Mouse (Mus musculus) layer of hippocampus, postnatal 25 days (tissue): Measurements from ENCODE around the gene Olfr881. TPM values are rescaled to one million over a fixed set of nuclear protein-coding genes. Genes with fewer than 3 reads are reported as not detected.

Source experiments
- DNase-seq, 2 experiments: peaks; one replicate each; pipeline ENCODE4 v3.0.0; 2022; ENCODE audit warnings: mixed read lengths in 2 of 2, low spot score in 1 of 2; ENCODE audit errors: extremely low spot score in 1 of 2
- total RNA-seq, 2 experiments: library from RNA; stranded (reverse); gene quantifications; 2 replicates each; pipeline ENCODE4 v1.2.3; 2021

Gene Olfr881
- not detected for total RNA-seq

DNA sequence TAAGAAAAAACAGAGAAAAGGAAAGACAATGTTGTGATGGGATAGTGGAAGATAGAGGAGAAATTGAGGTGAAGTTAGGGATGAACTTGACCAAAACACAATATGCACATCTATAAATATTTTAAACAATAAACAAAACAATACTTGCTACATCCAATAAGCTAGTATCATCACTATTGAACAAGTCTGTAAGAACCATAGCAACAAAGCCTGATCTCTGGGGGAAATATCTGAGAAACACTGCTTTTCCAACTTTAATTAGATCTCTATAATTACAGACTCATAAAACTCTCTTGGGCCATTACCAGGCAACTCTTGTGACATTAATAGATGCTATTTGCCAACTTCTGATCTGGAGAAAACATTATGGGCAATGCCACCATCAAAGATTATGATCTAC, at the start of gene Olfr881:
Gene Olfr881, plus strand, starts transcription at position 301 of the 400 bp plus-strand sequence.
- no peak for DNase-seq

- DNase-seq: no peak
Measured at GRCm38 (mm10) chr9:37998581-37999204, 7.1 kb downstream of the Olfr881 start.

GRCm38 (mm10) chr9:38000021-38000420, 8.4 kb downstream of the Olfr881 start:
- DNase-seq: no peak

DNA sequence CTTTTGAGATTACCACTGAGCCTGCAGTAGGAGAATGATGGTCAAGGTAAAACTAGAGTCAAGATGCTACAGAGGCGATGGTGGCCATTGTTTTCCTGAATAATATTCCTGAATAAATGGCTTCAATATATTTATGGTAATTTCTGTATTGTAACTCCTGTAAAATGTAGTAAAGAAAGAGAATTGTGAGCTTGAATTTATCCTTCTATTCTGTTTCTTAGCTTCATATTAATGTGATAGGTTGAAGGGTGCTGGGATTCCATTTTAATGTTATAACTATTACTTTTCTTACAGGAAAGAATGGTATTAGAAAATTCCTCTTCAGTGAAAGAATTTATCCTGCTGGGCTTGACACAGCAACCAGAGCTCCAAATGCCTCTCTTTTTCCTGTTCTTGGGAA, 33.9 kb downstream of the Olfr881 start, which contains the start of gene Olfr883:
Gene Olfr883, plus strand, starts transcription at position 301 of the 400 bp plus-strand sequence.
- no peak for DNase-seq

Other genes starting within 250 kb of the Olfr881 start
- gene Olfr874, start 246.7 kb upstream of the Olfr881 start, total RNA-seq: not detected
- not detected for gene Olfr875, start 220.0 kb upstream of the Olfr881 start, total RNA-seq
- gene Olfr876, start 188.8 kb upstream of the Olfr881 start, total RNA-seq: not detected
- not detected for gene Olfr877, start 137.6 kb upstream of the Olfr881 start, total RNA-seq
- gene Olfr145, start 95.1 kb upstream of the Olfr881 start, total RNA-seq: not detected
- not detected for gene Olfr878, start 74.0 kb upstream of the Olfr881 start, total RNA-seq
- not detected for gene Olfr883, start 34.0 kb downstream of the Olfr881 start, total RNA-seq
- not detected for gene Olfr884, start 54.7 kb downstream of the Olfr881 start, total RNA-seq
- gene Olfr885, start 69.5 kb downstream of the Olfr881 start, total RNA-seq: not detected
- not detected for gene Olfr887, start 92.2 kb downstream of the Olfr881 start, total RNA-seq
- gene Olfr888, start 116.3 kb downstream of the Olfr881 start, total RNA-seq: not detected
- not detected for gene Olfr889, start 123.4 kb downstream of the Olfr881 start, total RNA-seq
- not detected for gene Olfr890, start 150.7 kb downstream of the Olfr881 start, total RNA-seq
- not detected for gene Olfr891, start 189.0 kb downstream of the Olfr881 start, total RNA-seq
- gene Olfr893, start 216.5 kb downstream of the Olfr881 start, total RNA-seq: not detected
- gene Olfr894, start 226.2 kb downstream of the Olfr881 start, total RNA-seq: not detected